Mouse (Mus musculus): ENCODE data around the gene Rab30.
A peak's percentile ranks its signal among the peaks of the same experiment; 100 is the strongest.
"Not testable (repeated sequence)": the region's sequence is repeated elsewhere in the genome, so short reads cannot be mapped to it uniquely, and the experiment has no call there.

Gene Rab30

GRCm38 (mm10) chr7:92741152-92741860 is at the start of gene Rab30:
Gene Rab30 (plus strand): TSS chr7:92741603.
- peak; percentile 91 for DNase-seq

GRCm38 (mm10) chr7:92696395-92696794 is 45.0 kb upstream of the Rab30 start:
- DNase-seq: no peak

GRCm38 (mm10) chr7:92698770-92699169 is 42.6 kb upstream of the Rab30 start:
- DNase-seq: no peak

- DNase-seq: no peak
Observed at GRCm38 (mm10) chr7:92703661-92704060, 37.7 kb upstream of the Rab30 start.

GRCm38 (mm10) chr7:92705534-92705933 is 35.9 kb upstream of the Rab30 start:
- no peak for DNase-seq

GRCm38 (mm10) chr7:92706711-92707110 is 34.7 kb upstream of the Rab30 start:
- peak; percentile 10 for DNase-seq

- no peak for DNase-seq
Observed at GRCm38 (mm10) chr7:92709573-92709972, 31.8 kb upstream of the Rab30 start.

- no peak for DNase-seq
Observed at GRCm38 (mm10) chr7:92711593-92711992, 29.8 kb upstream of the Rab30 start.

- DNase-seq: no peak
Observed at GRCm38 (mm10) chr7:92715055-92715454, 26.3 kb upstream of the Rab30 start.

GRCm38 (mm10) chr7:92720156-92720905 is 21.1 kb upstream of the Rab30 start:
- no peak for DNase-seq

- no peak for DNase-seq
Observed at GRCm38 (mm10) chr7:92723750-92724149, 17.7 kb upstream of the Rab30 start.

- DNase-seq: no peak
Observed at GRCm38 (mm10) chr7:92724261-92724660, 17.1 kb upstream of the Rab30 start.

GRCm38 (mm10) chr7:92729583-92729982 is 11.8 kb upstream of the Rab30 start:
- not testable (repeated sequence) for DNase-seq

GRCm38 (mm10) chr7:92730465-92730864 is 10.9 kb upstream of the Rab30 start:
- DNase-seq: no peak

- DNase-seq: no peak
Observed at GRCm38 (mm10) chr7:92730959-92731358, 10.4 kb upstream of the Rab30 start.

- no peak for DNase-seq
Observed at GRCm38 (mm10) chr7:92732136-92732535, 9.3 kb upstream of the Rab30 start.

GRCm38 (mm10) chr7:92737560-92737959 is 3.8 kb upstream of the Rab30 start:
- no peak for DNase-seq

GRCm38 (mm10) chr7:92739956-92740355 is 1.4 kb upstream of the Rab30 start:
- no peak for DNase-seq

- no peak for DNase-seq
Observed at GRCm38 (mm10) chr7:92740411-92741115, 840 bp upstream of the Rab30 start.

GRCm38 (mm10) chr7:92741861-92742249 is 452 bp downstream of the Rab30 start:
- DNase-seq: peak; percentile 42

GRCm38 (mm10) chr7:92742341-92742741 is 938 bp downstream of the Rab30 start:
- DNase-seq: no peak

- no peak for DNase-seq
Observed at GRCm38 (mm10) chr7:92742774-92743173, 1.4 kb downstream of the Rab30 start.

GRCm38 (mm10) chr7:92743325-92743724 is 1.9 kb downstream of the Rab30 start:
- DNase-seq: no peak

- DNase-seq: no peak
Observed at GRCm38 (mm10) chr7:92750395-92750794, 9.0 kb downstream of the Rab30 start.
